21 mouse cellular contexts compared by ENCODE assay signal in genomic region chr9:14440347-14440746, GRCm38 (mm10). TPM values are rescaled to one million over a fixed set of nuclear protein-coding genes. Genes with fewer than 3 reads are reported as not detected.
DNase-seq lines count a peak whose midpoint lies in the region; ATAC-seq and TF ChIP-seq lines count a peak whose summit lies in the region.
"Had no signal": no experiment of that assay in that cellular context is flagged by ENCODE, and none has a peak within 500 bp of the region (broad histone marks: within the 10 kb centered on the region; RNA-seq: fewer than 3 reads in every experiment).

No protein-coding gene starts in this region.

- no peaks in the 10 kb centered on the region for H3K27me3 ChIP-seq in hindbrain, postnatal 0 days (ENCODE audit: insufficient read depth, low read length)
- H3K27me3 ChIP-seq in hindbrain, embryonic 10.5 days (ENCODE audit: insufficient read depth, poor library complexity, severe bottlenecking): no peaks in the 10 kb centered on the region
- H3K27me3 ChIP-seq in lung, embryonic 14.5 days (ENCODE audit: insufficient read depth, low read length): no peaks in the 10 kb centered on the region
- H3K27me3 ChIP-seq: forebrain, embryonic 15.5 days; heart, embryonic 13.5 days; hindbrain, embryonic 15.5 days had no signal

- no peak overlapping the region for H3K27ac ChIP-seq in hindbrain, postnatal 0 days
- H3K27ac ChIP-seq in hindbrain, embryonic 10.5 days: no peak overlapping the region
- no peak overlapping the region for H3K27ac ChIP-seq in lung, embryonic 14.5 days (ENCODE audit: low read depth)
- H3K27ac ChIP-seq: forebrain, embryonic 15.5 days; heart, embryonic 13.5 days; hindbrain, embryonic 15.5 days; macrophage; midbrain, embryonic 10.5 days had no signal

- no peaks in the 10 kb centered on the region for H3K9me3 ChIP-seq in hindbrain, postnatal 0 days (ENCODE audit: low read length)
- no peaks in the 10 kb centered on the region for H3K9me3 ChIP-seq in hindbrain, embryonic 10.5 days
- no peaks in the 10 kb centered on the region; the same call in 1 of the 2 replicates for H3K9me3 ChIP-seq in lung, embryonic 14.5 days (ENCODE audit: low read depth, low read length)
- H3K9me3 ChIP-seq: forebrain, embryonic 15.5 days; hindbrain, embryonic 15.5 days; midbrain, embryonic 10.5 days had no signal

- ATAC-seq in hindbrain, postnatal 0 days: no peak
- no peak for ATAC-seq in lung, embryonic 14.5 days (ENCODE audit: insufficient read depth)
- ATAC-seq: forebrain, embryonic 15.5 days had no signal

- no peaks in the 10 kb centered on the region for H3K4me1 ChIP-seq in hindbrain, postnatal 0 days (ENCODE audit: insufficient read depth, low read length)
- no peaks in the 10 kb centered on the region for H3K4me1 ChIP-seq in hindbrain, embryonic 10.5 days (replicated peaks)
- H3K4me1 ChIP-seq in lung, embryonic 14.5 days (ENCODE audit: insufficient read depth): no peaks in the 10 kb centered on the region
- no peaks in the 10 kb centered on the region for H3K4me1 ChIP-seq in lung, adult 2 months (ENCODE audit: control insufficient read depth, insufficient read depth, low read length)
- H3K4me1 ChIP-seq: forebrain, embryonic 15.5 days; heart, embryonic 13.5 days; hindbrain, embryonic 15.5 days; midbrain, embryonic 10.5 days had no signal

- H3K4me2 ChIP-seq in hindbrain, postnatal 0 days (ENCODE audit: low read depth, low read length): no peak overlapping the region
- no peak overlapping the region for H3K4me2 ChIP-seq in lung, embryonic 14.5 days
- H3K4me2 ChIP-seq: forebrain, embryonic 15.5 days; heart, embryonic 13.5 days; hindbrain, embryonic 15.5 days had no signal

- H3K9ac ChIP-seq in hindbrain, postnatal 0 days (replicated peaks; ENCODE audit: low read length): no peak overlapping the region
- H3K9ac ChIP-seq in lung, embryonic 14.5 days: no peak overlapping the region
- H3K9ac ChIP-seq: forebrain, embryonic 15.5 days; heart, embryonic 13.5 days; hindbrain, embryonic 15.5 days had no signal

- no peak overlapping the region for H3K4me3 ChIP-seq in hindbrain, postnatal 0 days (ENCODE audit: low read length)
- no peak overlapping the region for H3K4me3 ChIP-seq in hindbrain, embryonic 10.5 days
- no peak overlapping the region for H3K4me3 ChIP-seq in lung, embryonic 14.5 days (ENCODE audit: low read depth, low read length)
- no peak overlapping the region for H3K4me3 ChIP-seq in lung, adult 2 months (replicated peaks; ENCODE audit: extremely low read depth, low read depth, low read length)
- H3K4me3 ChIP-seq: forebrain, embryonic 15.5 days; heart, embryonic 13.5 days; hindbrain, embryonic 15.5 days; midbrain, embryonic 10.5 days had no signal

- TF ChIP-seq POLR2A in lung, adult 2 months (IDR thresholded peaks at IDR 0.05; ENCODE audit: borderline replicate concordance, extremely low read depth, low read depth, low read length): no peak

- DNase-seq in hindbrain, postnatal 0 days (ENCODE audit: low spot score): no peak
- DNase-seq in hindbrain, embryonic 10.5 days (ENCODE audit: low spot score): no peak
- DNase-seq in lung, embryonic 14.5 days: no peak
- DNase-seq in lung, adult 2 months: no peak
- DNase-seq in ES-CJ7 (ENCODE audit: low read depth, low spot score): peak; percentile 23
- peak; percentile 24 for DNase-seq in induced T-regulatory cell, adult 2 months (ENCODE audit: low read depth)
- no peak for DNase-seq in spleen, postnatal 14 days (ENCODE audit: low spot score in 2 of 2)
- DNase-seq in cerebellum, postnatal 14 days: no peak
- DNase-seq: cerebellum, adult 8-10 months; heart, postnatal 36 days; kidney, adult 2 months; kidney, postnatal 25 days; lung, adult 18-20 months; thymus, postnatal 25 days had no signal

- peak; percentile 32; the same call in 1 of the 2 replicates for TF ChIP-seq CTCF in hindbrain, postnatal 0 days (IDR thresholded peaks at IDR 0.05; ENCODE audit: low read depth)
- peak; percentile 26 for TF ChIP-seq CTCF in lung, embryonic 14.5 days (IDR thresholded peaks at IDR 0.05; ENCODE audit: low read depth)
- no peak for TF ChIP-seq CTCF in lung, adult 2 months (IDR thresholded peaks at IDR 0.05; ENCODE audit: insufficient read depth, low read length)

- 97% methylated on average over 1 of the region's 1 CpGs for WGBS in hindbrain, postnatal 0 days
- 93% methylated on average over 1 of the region's 1 CpGs for WGBS in hindbrain, embryonic 10.5 days
- WGBS in lung, embryonic 14.5 days: 89% methylated on average over 1 of the region's 1 CpGs
- 78% methylated on average over 1 of the region's 1 CpGs for WGBS in lung, adult 2 months

- H3K36me3 ChIP-seq in hindbrain, postnatal 0 days (ENCODE audit: insufficient read depth, low read length): no peaks in the 10 kb centered on the region
- H3K36me3 ChIP-seq in hindbrain, embryonic 10.5 days: no peaks in the 10 kb centered on the region
- no peaks in the 10 kb centered on the region for H3K36me3 ChIP-seq in lung, embryonic 14.5 days (ENCODE audit: insufficient read depth)
- H3K36me3 ChIP-seq: forebrain, embryonic 15.5 days; G1E; heart, embryonic 13.5 days; hindbrain, embryonic 15.5 days; midbrain, embryonic 10.5 days had no signal

RNA-seq across cellular contexts. Expression of gene Endod1, which starts 59.0 kb away (rescaled TPM):
- total RNA-seq in hindbrain, postnatal 0 days (2014; rRNA removed): 85.8 and 94.7 TPM in 2 replicates
- 40.1 and 41.1 TPM in 2 replicates for polyA plus RNA-seq in hindbrain, postnatal 0 days (2015; fragmentation: Nextera tagmentation; extraction: Ambion mirVana)
- polyA plus RNA-seq in hindbrain, embryonic 10.5 days (2016; fragmentation: Nextera tagmentation; extraction: Ambion mirVana): 7.1 and 7.4 TPM in 2 replicates
- 18.9 and 20.6 TPM in 2 replicates for polyA plus RNA-seq in lung, embryonic 14.5 days (2014; fragmentation: Nextera tagmentation; extraction: Ambion mirVana)
- 92.8 and 108 TPM in 2 replicates for polyA plus RNA-seq in lung, adult 2 months (2012; rRNA removed)

RNA-seq across cellular contexts. Expression of gene Kdm4d, which starts 59.9 kb away (rescaled TPM):
- total RNA-seq in hindbrain, postnatal 0 days (2014; rRNA removed): 2.1 and 2.6 TPM in 2 replicates
- 2.0 TPM in 2 replicates for polyA plus RNA-seq in hindbrain, postnatal 0 days (2015; fragmentation: Nextera tagmentation; extraction: Ambion mirVana)
- polyA plus RNA-seq in hindbrain, embryonic 10.5 days (2016; fragmentation: Nextera tagmentation; extraction: Ambion mirVana): 0.31 and 0.33 TPM in 2 replicates
- polyA plus RNA-seq in lung, embryonic 14.5 days (2014; fragmentation: Nextera tagmentation; extraction: Ambion mirVana): 0.30 and 0.88 TPM in 2 replicates
- polyA plus RNA-seq in lung, adult 2 months (2012; rRNA removed): 0.12 and 0.21 TPM in 2 replicates
- total RNA-seq: gastrocnemius, adult 18-20 months; heart, postnatal 36 days had no signal
- polyA plus RNA-seq: heart, embryonic 13.5 days; macrophage had no signal

Comparison
In these comparisons a context has a peak if more than half of its experiments do, and no peak if none do; other contexts are left out.
1. DNase-seq: peak in ES-CJ7 (single experiment) and induced T-regulatory cell, adult 2 months (single experiment); none in hindbrain, postnatal 0 days (single experiment), hindbrain, embryonic 10.5 days (single experiment), lung, embryonic 14.5 days (single experiment), lung, adult 2 months (single experiment), spleen, postnatal 14 days (0 of 2) and cerebellum, postnatal 14 days (0 of 2).